Mouse (Mus musculus): Measurements from ENCODE around the gene Eloa. TPM values are rescaled to one million over a fixed set of nuclear protein-coding genes. Genes with fewer than 3 reads are reported as not detected.

Gene Eloa
- polyA plus RNA-seq, 1 experiment from 2014 or later = 48.6 TPM

DNA sequence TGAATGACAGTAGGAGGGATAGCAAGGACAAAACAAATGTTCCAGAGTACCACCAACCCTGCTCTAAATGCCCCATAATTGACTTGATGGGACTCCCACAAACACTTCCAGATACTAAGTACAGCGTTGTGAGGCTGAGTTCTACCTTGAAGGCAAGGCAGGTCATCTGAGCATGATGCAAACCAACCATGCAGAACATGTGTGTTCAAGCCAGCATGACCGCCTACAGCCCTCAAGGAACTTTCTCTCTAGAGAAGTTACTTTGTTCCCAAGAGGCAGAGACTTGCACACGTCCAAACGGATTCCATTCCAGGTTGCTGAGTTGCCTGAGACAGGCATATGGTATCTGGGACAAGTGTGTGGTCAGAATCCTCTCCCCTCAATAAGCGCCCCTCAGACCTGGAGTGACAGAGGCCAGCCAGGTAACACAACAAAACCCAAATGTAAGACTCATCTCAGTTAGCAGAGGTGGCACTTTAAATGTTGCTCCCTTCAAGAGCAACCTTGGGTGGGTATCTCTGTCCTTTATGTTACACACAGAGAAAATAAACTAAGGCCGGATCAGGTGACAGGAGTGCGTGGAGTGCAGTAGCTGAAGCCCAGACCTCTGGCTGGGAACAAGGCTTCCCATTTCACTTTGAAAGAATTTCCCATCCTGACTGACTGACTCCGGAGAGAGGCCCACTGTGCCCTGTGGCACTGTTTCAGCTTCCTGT, 6.0 kb upstream of the Eloa start:
- H3K4me1 ChIP-seq (replicated peaks; ENCODE audit: control insufficient read depth, insufficient read depth, low read length) = peaks cover 18% of the 10 kb centered on the region
- no peaks in the 10 kb centered on the region for H3K36me3 ChIP-seq (ENCODE audit: control insufficient read depth, insufficient read depth, low read length)
- no peaks in the 10 kb centered on the region for H3K9me3 ChIP-seq (ENCODE audit: control insufficient read depth, low read length)
- ATAC-seq (replicated peaks; ENCODE audit: low FRiP score) (no peak), DNase-seq (ENCODE audit: low spot score) (no peak)
- WGBS = 75% methylated on average over 8 of the region's 8 CpGs
- no peak overlapping the region for H3K4me2 ChIP-seq
- H3K27ac ChIP-seq (ENCODE audit: low read depth, low read length) = no peak overlapping the region
- no peaks in the 10 kb centered on the region for H3K27me3 ChIP-seq (replicated peaks; ENCODE audit: control insufficient read depth, insufficient read depth, low read length)
- no peak overlapping the region for H3K9ac ChIP-seq (ENCODE audit: low read depth, low read length)
- H3K4me3 ChIP-seq (ENCODE audit: low read depth, low read length) = no peak overlapping the region

DNA sequence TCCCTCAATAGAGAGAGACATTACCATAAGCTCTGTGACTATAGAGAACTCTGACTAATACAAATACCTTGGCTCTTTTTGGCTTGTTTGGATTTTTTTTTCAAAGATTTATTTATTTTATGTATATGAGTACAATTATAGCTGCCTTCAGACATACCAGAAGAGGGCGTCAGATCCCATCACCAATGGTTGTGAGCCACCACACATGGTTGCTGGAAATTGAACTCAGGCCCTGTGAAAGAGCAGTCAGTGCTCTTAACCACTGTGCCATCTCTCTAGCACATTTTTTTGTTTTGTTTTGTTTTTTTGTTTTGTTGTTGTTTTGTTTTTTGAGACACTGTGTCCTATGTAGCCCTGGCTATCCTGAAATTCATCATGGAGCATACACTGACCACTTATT, 3.8 kb upstream of the Eloa start:
- H3K27ac ChIP-seq (ENCODE audit: low read depth, low read length) = no peak overlapping the region
- H3K9ac ChIP-seq (ENCODE audit: low read depth, low read length) = no peak overlapping the region

DNA sequence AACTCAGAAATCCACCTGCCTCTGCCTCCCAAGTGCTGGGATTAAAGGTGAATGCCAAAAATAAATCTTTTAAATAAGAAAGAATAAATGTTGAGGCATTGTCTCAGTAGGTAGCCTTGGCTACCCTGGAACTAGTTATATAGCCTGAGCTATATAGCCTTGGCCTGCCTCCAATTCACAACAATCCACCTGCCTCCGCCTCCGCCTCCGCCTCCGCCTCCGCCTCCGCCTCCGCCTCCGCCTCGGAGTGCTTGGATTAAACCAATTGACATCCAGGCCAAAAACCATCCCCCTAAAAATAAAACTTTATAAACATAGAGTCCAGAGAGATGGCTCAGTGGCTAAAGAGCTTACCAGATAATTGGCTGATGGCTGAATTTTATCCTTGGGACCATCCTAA, 1.4 kb upstream of the Eloa start:
- 90% methylated on average over 9 of the region's 9 CpGs for WGBS
- Histone ChIP-seq H3K27me3 (replicated peaks; ENCODE audit: control insufficient read depth, insufficient read depth, low read length) (no peaks in the 10 kb centered on the region), H3K4me1 (replicated peaks; ENCODE audit: control insufficient read depth, insufficient read depth, low read length) (peaks cover 11% of the 10 kb centered on the region), H3K9ac (ENCODE audit: low read depth, low read length) (no peak overlapping the region), H3K9me3 (ENCODE audit: control insufficient read depth, low read length) (no peaks in the 10 kb centered on the region), H3K4me2 (no peak overlapping the region), H3K27ac (ENCODE audit: low read depth, low read length) (no peak overlapping the region), H3K36me3 (ENCODE audit: control insufficient read depth, insufficient read depth, low read length) (no peaks in the 10 kb centered on the region; the same call in 1 of the 2 replicates), H3K4me3 (ENCODE audit: low read depth, low read length) (no peak overlapping the region)
- no peak for DNase-seq (ENCODE audit: low spot score)
- ATAC-seq (replicated peaks; ENCODE audit: low FRiP score) = no peak

More for the DNA sequence above, 3.8 kb upstream of the Eloa start:
- DNase-seq (ENCODE audit: low spot score) (no peak), ATAC-seq (replicated peaks; ENCODE audit: low FRiP score) (no peak)
- Histone ChIP-seq H3K9me3 (ENCODE audit: control insufficient read depth, low read length) (no peaks in the 10 kb centered on the region), H3K36me3 (ENCODE audit: control insufficient read depth, insufficient read depth, low read length) (no peaks in the 10 kb centered on the region), H3K4me1 (replicated peaks; ENCODE audit: control insufficient read depth, insufficient read depth, low read length) (peaks cover 8% of the 10 kb centered on the region), H3K27me3 (replicated peaks; ENCODE audit: control insufficient read depth, insufficient read depth, low read length) (no peaks in the 10 kb centered on the region), H3K4me2 (no peak overlapping the region), H3K4me3 (ENCODE audit: low read depth, low read length) (no peak overlapping the region)
- 71% methylated on average over 1 of the region's 1 CpGs for WGBS

DNA sequence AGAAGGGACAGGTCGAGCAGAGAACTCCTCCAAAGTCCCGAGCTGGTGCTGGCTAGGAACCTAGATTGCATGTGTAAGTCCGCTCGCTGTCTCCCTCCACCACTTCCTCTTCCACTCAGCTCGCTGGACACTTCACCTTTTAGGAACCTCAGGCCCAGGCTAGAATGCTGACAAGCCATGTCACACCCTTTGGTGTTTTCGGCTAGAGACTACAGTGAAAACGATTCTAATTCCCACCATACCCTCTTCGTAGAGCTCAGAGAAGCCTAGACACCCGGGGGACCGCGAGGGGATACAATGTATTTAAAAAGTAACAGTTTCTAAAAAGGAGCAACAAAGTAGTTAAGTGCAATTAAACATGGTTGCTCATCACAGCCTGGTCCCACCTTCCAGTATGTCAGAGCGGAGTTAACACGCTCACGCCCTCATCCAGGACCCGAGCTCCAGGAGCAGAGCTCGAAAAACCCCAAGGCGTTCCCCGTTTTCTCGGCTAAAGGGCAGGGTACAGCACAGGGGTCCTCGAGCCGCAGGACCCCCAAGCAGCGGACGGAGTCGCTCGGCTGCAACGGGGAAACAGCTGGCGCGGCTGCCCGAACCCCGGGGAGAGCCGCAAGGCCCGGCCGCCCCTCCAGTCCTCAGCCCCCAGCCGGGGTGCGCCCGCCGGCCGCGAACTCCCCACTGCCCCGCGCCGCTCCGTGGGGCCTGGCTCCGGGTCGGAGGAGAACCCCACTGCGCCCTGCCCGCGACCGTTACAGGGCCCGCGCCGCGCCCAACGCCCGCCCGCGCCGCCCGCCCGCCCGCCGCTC, 617 bp downstream of the Eloa start:
- ATAC-seq (replicated peaks; ENCODE audit: low FRiP score) = peak; percentile 59
- WGBS = under 1% methylated on average over 58 of the region's 62 CpGs

DNA sequence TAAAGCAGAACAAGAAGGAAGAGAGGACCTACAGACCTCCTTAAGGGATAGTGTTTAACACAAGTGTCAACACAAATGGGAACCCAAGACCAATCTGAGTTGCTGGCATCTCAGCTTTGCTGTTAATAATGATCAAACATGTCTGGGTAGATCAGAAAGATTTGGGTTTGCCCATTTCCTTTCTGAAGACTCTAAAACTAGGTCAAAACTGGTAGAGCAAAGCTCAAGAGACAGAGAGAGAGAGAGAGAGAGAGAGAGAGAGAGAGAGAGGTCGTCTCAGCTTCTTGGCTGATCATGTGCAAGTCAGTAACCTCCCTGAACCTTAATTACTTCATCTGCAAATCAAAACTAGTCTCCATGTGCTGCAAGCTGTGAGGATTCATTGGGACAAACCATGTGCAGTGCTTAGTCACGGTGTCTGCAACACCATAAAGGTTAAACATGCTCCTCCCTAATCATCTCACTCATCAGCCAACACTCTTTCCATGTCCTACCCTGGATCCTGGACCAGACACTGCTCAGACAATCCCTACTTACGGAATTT, 5.4 kb downstream of the Eloa start:
- ATAC-seq (replicated peaks; ENCODE audit: low FRiP score) (no peak), DNase-seq (ENCODE audit: low spot score) (no peak)
- WGBS = 83% methylated on average over 3 of the region's 3 CpGs
- Histone ChIP-seq H3K27me3 (replicated peaks; ENCODE audit: control insufficient read depth, insufficient read depth, low read length) (no peaks in the 10 kb centered on the region), H3K27ac (ENCODE audit: low read depth, low read length) (no peak overlapping the region), H3K9me3 (ENCODE audit: control insufficient read depth, low read length) (no peaks in the 10 kb centered on the region), H3K4me1 (replicated peaks; ENCODE audit: control insufficient read depth, insufficient read depth, low read length) (peaks cover 11% of the 10 kb centered on the region), H3K4me2 (no peak overlapping the region), H3K9ac (ENCODE audit: low read depth, low read length) (no peak overlapping the region), H3K36me3 (ENCODE audit: control insufficient read depth, insufficient read depth, low read length) (peaks cover 14% of the 10 kb centered on the region), H3K4me3 (ENCODE audit: low read depth, low read length) (no peak overlapping the region)

More for the DNA sequence above, 617 bp downstream of the Eloa start:
- Histone ChIP-seq H3K36me3 (ENCODE audit: control insufficient read depth, insufficient read depth, low read length) (no peaks in the 10 kb centered on the region; the same call in 1 of the 2 replicates), H3K27me3 (replicated peaks; ENCODE audit: control insufficient read depth, insufficient read depth, low read length) (no peaks in the 10 kb centered on the region), H3K27ac (ENCODE audit: low read depth, low read length) (peak overlapping the region; percentile 87), H3K9me3 (ENCODE audit: control insufficient read depth, low read length) (no peaks in the 10 kb centered on the region), H3K4me1 (replicated peaks; ENCODE audit: control insufficient read depth, insufficient read depth, low read length) (peaks cover 11% of the 10 kb centered on the region), H3K4me3 (ENCODE audit: low read depth, low read length) (peak overlapping the region; percentile 100), H3K4me2 (peak overlapping the region; percentile 84), H3K9ac (ENCODE audit: low read depth, low read length) (peak overlapping the region; percentile 98)
- DNase-seq (ENCODE audit: low spot score) = peak; percentile 56

DNA sequence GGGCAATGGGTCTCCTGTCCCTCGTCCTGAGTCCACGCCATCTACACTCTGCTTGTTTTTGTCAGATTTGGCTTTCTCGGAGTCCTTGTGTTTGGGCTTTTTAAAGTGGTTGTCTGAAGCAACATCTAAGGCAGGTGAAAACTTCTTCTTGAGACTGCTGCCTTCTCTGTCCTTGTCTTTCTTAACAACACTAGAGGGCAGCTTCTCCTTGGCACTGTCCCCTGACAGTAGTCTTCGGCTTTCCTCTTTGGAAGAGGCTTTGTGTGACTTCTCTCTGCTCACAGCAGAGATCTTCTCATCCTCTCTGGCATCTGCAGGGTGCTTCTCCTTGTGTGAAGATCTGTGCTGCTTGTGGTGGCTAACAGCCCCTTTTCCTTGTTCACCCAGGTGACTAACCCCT, 11.0 kb downstream of the Eloa start:
- no peaks in the 10 kb centered on the region for H3K4me1 ChIP-seq (replicated peaks; ENCODE audit: control insufficient read depth, insufficient read depth, low read length)
- H3K36me3 ChIP-seq (ENCODE audit: control insufficient read depth, insufficient read depth, low read length) = peaks cover 54% of the 10 kb centered on the region
- no peak overlapping the region for H3K4me3 ChIP-seq (ENCODE audit: low read depth, low read length)
- DNase-seq (ENCODE audit: low spot score) (no peak), ATAC-seq (replicated peaks; ENCODE audit: low FRiP score) (no peak)
- H3K4me2 ChIP-seq = no peak overlapping the region
- no peak overlapping the region for H3K9ac ChIP-seq (ENCODE audit: low read depth, low read length)
- no peaks in the 10 kb centered on the region for H3K27me3 ChIP-seq (replicated peaks; ENCODE audit: control insufficient read depth, insufficient read depth, low read length)
- WGBS = 92% methylated on average over 4 of the region's 4 CpGs
- H3K27ac ChIP-seq (ENCODE audit: low read depth, low read length) = no peak overlapping the region
- H3K9me3 ChIP-seq (ENCODE audit: control insufficient read depth, low read length) = no peaks in the 10 kb centered on the region

DNA sequence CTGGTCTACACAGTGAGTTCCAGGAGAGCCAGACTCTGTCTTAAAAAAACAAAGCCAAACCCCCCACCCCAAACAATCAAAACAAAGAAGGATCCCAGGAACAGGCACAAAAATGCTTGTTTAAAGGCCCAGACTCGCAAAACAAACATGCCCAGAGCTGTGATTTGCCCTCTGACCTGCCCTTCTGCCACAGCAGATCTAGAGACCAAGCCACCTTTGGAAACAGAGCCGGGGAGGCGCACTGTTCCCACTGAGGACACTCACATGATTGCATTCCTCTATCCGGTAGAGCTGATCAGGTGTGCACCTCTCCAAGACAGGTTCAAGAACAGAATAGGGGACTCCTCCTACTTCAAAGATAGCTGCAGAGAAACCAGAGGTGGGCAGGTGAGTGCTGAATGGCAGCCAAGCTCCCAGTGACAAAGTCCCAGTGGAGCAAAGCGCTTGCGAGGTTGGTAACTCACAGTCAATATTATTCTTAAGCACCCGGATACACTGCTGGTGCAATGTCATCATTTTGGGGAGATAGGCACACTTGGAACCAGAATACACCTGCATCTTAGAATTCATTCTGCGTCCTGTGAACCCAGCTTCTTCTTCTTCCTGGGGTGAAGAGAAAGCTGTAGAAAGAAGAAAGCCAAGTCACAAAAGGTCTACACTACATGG, 12.6 kb downstream of the Eloa start:
- no peak overlapping the region for H3K9ac ChIP-seq (ENCODE audit: low read depth, low read length)
- H3K36me3 ChIP-seq (ENCODE audit: control insufficient read depth, insufficient read depth, low read length) = peaks cover 70% of the 10 kb centered on the region
- H3K9me3 ChIP-seq (ENCODE audit: control insufficient read depth, low read length) = no peaks in the 10 kb centered on the region
- no peak overlapping the region for H3K4me2 ChIP-seq
- H3K27ac ChIP-seq (ENCODE audit: low read depth, low read length) = no peak overlapping the region
- no peaks in the 10 kb centered on the region for H3K4me1 ChIP-seq (replicated peaks; ENCODE audit: control insufficient read depth, insufficient read depth, low read length)
- no peak overlapping the region for H3K4me3 ChIP-seq (ENCODE audit: low read depth, low read length)
- no peaks in the 10 kb centered on the region for H3K27me3 ChIP-seq (replicated peaks; ENCODE audit: control insufficient read depth, insufficient read depth, low read length)
- 88% methylated on average over 8 of the region's 8 CpGs for WGBS
- DNase-seq (ENCODE audit: low spot score) (no peak), ATAC-seq (replicated peaks; ENCODE audit: low FRiP score) (no peak)

DNA sequence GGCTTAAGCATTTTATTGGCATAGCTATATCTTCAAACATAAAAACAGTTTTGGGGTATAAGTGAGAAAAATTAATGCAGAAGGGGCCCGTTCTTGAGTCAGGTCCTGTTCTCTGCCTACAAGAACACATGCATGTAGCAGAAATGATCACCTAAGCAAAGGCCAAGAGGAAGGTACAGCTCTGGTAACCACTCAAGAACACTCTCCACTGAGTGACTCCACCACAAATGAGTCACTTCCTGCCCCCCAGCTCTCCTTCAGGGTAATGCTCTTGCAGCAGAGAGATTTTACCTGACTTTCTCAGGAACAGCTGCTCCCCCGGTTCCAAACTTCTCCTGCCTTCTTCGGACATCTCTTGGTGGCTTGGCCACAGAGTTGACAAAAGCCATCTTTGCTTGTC, 14.7 kb downstream of the Eloa start:
- no peak overlapping the region for H3K4me2 ChIP-seq
- no peak overlapping the region for H3K27ac ChIP-seq (ENCODE audit: low read depth, low read length)
- H3K36me3 ChIP-seq (ENCODE audit: control insufficient read depth, insufficient read depth, low read length) = peaks cover 71% of the 10 kb centered on the region
- no peaks in the 10 kb centered on the region for H3K4me1 ChIP-seq (replicated peaks; ENCODE audit: control insufficient read depth, insufficient read depth, low read length)
- H3K4me3 ChIP-seq (ENCODE audit: low read depth, low read length) = no peak overlapping the region
- H3K27me3 ChIP-seq (replicated peaks; ENCODE audit: control insufficient read depth, insufficient read depth, low read length) = no peaks in the 10 kb centered on the region
- no peaks in the 10 kb centered on the region for H3K9me3 ChIP-seq (ENCODE audit: control insufficient read depth, low read length)
- no peak overlapping the region for H3K9ac ChIP-seq (ENCODE audit: low read depth, low read length)
- DNase-seq (ENCODE audit: low spot score) (no peak), ATAC-seq (replicated peaks; ENCODE audit: low FRiP score) (no peak)
- WGBS = 86% methylated on average over 3 of the region's 3 CpGs

Measured in liver, embryonic 11.5 days (tissue).